Mouse (Mus musculus): ENCODE measurements around the gene Gm16253.

DNA sequence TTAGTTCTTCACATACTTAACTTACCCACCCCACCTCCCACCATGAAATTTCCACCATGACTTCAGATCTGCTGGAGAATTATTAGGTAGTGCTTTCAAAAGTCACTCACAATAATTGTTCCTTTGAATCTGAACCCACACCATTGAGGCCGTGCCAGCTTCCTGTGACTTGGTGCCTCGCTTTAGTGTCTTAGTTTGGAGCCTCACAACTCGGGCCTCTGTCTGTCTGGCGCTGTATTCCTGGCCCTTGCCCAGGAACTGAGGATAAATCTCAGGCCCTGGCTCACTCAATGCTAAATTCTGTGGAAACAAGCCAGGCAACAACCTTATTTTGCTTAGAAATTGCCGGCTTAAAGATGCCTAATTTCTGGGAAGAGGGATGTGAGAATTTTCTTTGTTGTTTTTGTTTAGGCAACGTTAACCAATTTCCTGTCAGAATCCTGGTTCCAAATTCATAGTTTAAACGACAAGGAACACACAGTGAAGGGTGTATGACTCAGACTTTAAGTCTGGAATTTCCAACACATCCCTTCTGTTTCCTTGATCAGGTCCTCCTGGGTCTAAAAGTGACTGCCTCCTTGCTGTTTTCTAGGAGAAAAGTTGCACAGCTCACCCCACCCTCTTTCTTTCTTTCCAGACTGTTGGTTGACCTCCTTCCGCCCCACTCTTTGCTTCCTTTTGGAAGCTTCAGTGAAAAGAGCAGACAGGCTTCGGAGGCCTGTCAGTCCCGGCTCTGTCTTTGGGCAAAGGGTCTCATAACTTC, 25.3 kb downstream of the Gm16253 start:
- TF ChIP-seq CTCF (IDR thresholded peaks at IDR 0.05; ENCODE audit: control insufficient read depth, insufficient read depth, insufficient read length): no peak
- TF ChIP-seq USF1 (IDR thresholded peaks at IDR 0.05; ENCODE audit: low read depth): no peak
